Mouse (Mus musculus) stomach, embryonic 16.5 days (tissue): ENCODE measurements around the gene Olfr6. TPM values are rescaled to one million over a fixed set of nuclear protein-coding genes. Genes with fewer than 3 reads are reported as not detected.
"Not testable (repeated sequence)": the region's sequence is repeated elsewhere in the genome, so short reads cannot be mapped to it uniquely, and the experiment has no call there.

ENCODE experiments used
- ATAC-seq: fragments of 200-750 bp; cut with Nextera tagmentation; 2 replicates; pipeline ENCODE4 v1.8.0; 2017; ENCODE audit warnings: moderate number of reproducible peaks, moderate TSS enrichment; ENCODE audit not compliant: insufficient read depth, low FRiP score
- H3K27ac ChIP-seq: fragments of 300-500 bp; sonication (generic); 2 replicates; pipeline ENCODE4 v1.5.1; 2014; ENCODE audit warnings: low read length
- H3K27me3 ChIP-seq: fragments of 300-500 bp; sonication (generic); 2 replicates; pipeline ENCODE4 v1.6.1; 2014; ENCODE audit warnings: low read length, control low read depth, mixed read lengths; ENCODE audit not compliant: control insufficient read depth, insufficient read depth
- H3K36me3 ChIP-seq: fragments of 300-500 bp; sonication (generic); 2 replicates; pipeline ENCODE4 v1.6.1; 2014; ENCODE audit warnings: low read length; ENCODE audit not compliant: control insufficient read depth, insufficient read depth
- H3K4me1 ChIP-seq: fragments of 300-500 bp; sonication (generic); 2 replicates; pipeline ENCODE4 v1.6.1; 2014; ENCODE audit warnings: low read length, control low read depth, mixed read lengths; ENCODE audit not compliant: control insufficient read depth, insufficient read depth
- H3K4me2 ChIP-seq: fragments of 300-500 bp; sonication (generic); 2 replicates; pipeline ENCODE4 v1.6.1; 2014; ENCODE audit warnings: low read depth, low read length, mixed read lengths
- H3K4me3 ChIP-seq: fragments of 300-500 bp; sonication (generic); replicated peaks from 2 replicates; pipeline ENCODE4 v1.5.1; 2014; ENCODE audit warnings: mild to moderate bottlenecking, low read length
- H3K9ac ChIP-seq: fragments of 300-500 bp; sonication (generic); 2 replicates; pipeline ENCODE4 v1.6.1; 2014; ENCODE audit warnings: low read length
- H3K9me3 ChIP-seq: fragments of 300-500 bp; sonication (generic); replicated peaks from 2 replicates; pipeline ENCODE4 v1.6.1; 2016; ENCODE audit warnings: low read length, control low read depth; ENCODE audit not compliant: control insufficient read depth
- WGBS: fragments of 180-500 bp; shearing (Covaris S2); extraction: QIAGEN DNeasy Blood & Tissue Kit; methylation state at CpG from one replicate; pipeline ENCODE4 v1.1.7; 2014; 5-methylcytosine and 5-hydroxymethylcytosine counted together
- polyA plus RNA-seq: library from polyadenylated mRNA; unstranded; fragments of >200 nt; fragmentation: Nextera tagmentation; extraction: Ambion mirVana; gene quantifications from 2 replicates; pipeline ENCODE4 v1.2.1, GENCODE M21; 2015

Olfr6 gene
- not detected in 2 replicates for polyA plus RNA-seq

GRCm38 (mm10) chr7:106963837-106964236, at the start of gene Olfr6:
Gene Olfr6 (minus strand): TSS chr7:106963937.
- no peak for ATAC-seq
- Histone ChIP-seq H3K4me1 (no peaks in the 10 kb centered on the region), H3K9me3 (no peaks in the 10 kb centered on the region), H3K27ac (no peak within 1 kb of the TSS), H3K4me2 (no peak within 1 kb of the TSS), H3K4me3 (no peak within 1 kb of the TSS), H3K9ac (no peak within 1 kb of the TSS), H3K27me3 (no peaks in the 10 kb centered on the region), H3K36me3 (no peaks in the 10 kb centered on the region)
- WGBS, result 86% methylated on average over 1 of the region's 1 CpGs

- Histone ChIP-seq H3K4me3 (no peak within 1 kb of the TSS), H3K9ac (no peak within 1 kb of the TSS), H3K27ac (no peak within 1 kb of the TSS), H3K36me3 (no peaks in the 10 kb centered on the region), H3K4me2 (no peak within 1 kb of the TSS), H3K9me3 (no peaks in the 10 kb centered on the region), H3K27me3 (no peaks in the 10 kb centered on the region), H3K4me1 (no peaks in the 10 kb centered on the region)
- WGBS, result 46% methylated on average over 1 of the region's 1 CpGs
- no peak for ATAC-seq
These were observed 42.2 kb upstream of the Olfr6 start, which contains the start of gene Olfr2 for GRCm38 (mm10) chr7:107005972-107006371. Gene Olfr2 (minus strand): TSS chr7:107006072.

- WGBS, result 32% methylated on average over 3 of the region's 3 CpGs
- no peaks in the 10 kb centered on the region for H3K36me3 ChIP-seq
- H3K4me3 ChIP-seq, result no peak overlapping the region
- no peak overlapping the region for H3K9ac ChIP-seq
- H3K27me3 ChIP-seq, result no peaks in the 10 kb centered on the region
- no peaks in the 10 kb centered on the region for H3K4me1 ChIP-seq
- H3K9me3 ChIP-seq, result no peaks in the 10 kb centered on the region
- no peak overlapping the region for H3K27ac ChIP-seq
- ATAC-seq, result no peak
- H3K4me2 ChIP-seq, result no peak overlapping the region
These were observed 40.4 kb upstream of the Olfr6 start for GRCm38 (mm10) chr7:107004169-107004568.

GRCm38 (mm10) chr7:107000798-107001197, 37.1 kb upstream of the Olfr6 start:
- Histone ChIP-seq H3K27me3 (no peaks in the 10 kb centered on the region), H3K4me1 (no peaks in the 10 kb centered on the region), H3K27ac (no peak overlapping the region), H3K4me3 (no peak overlapping the region), H3K9ac (no peak overlapping the region), H3K9me3 (no peaks in the 10 kb centered on the region), H3K4me2 (no peak overlapping the region), H3K36me3 (no peaks in the 10 kb centered on the region)
- WGBS, result 86% methylated on average over 7 of the region's 7 CpGs
- no peak for ATAC-seq

GRCm38 (mm10) chr7:106985236-106985635, 21.5 kb upstream of the Olfr6 start:
- WGBS, result 87% methylated on average over 3 of the region's 3 CpGs
- no peak overlapping the region for H3K27ac ChIP-seq
- H3K9ac ChIP-seq, result no peak overlapping the region
- ATAC-seq, result no peak
- no peaks in the 10 kb centered on the region for H3K4me1 ChIP-seq
- H3K9me3 ChIP-seq, result no peaks in the 10 kb centered on the region
- H3K27me3 ChIP-seq, result no peaks in the 10 kb centered on the region
- H3K36me3 ChIP-seq, result no peaks in the 10 kb centered on the region
- H3K4me2 ChIP-seq, result no peak overlapping the region
- no peak overlapping the region for H3K4me3 ChIP-seq

- Histone ChIP-seq H3K9me3 (no peaks in the 10 kb centered on the region), H3K4me3 (no peak within 1 kb of the TSS), H3K27ac (no peak within 1 kb of the TSS), H3K9ac (no peak within 1 kb of the TSS), H3K4me1 (no peaks in the 10 kb centered on the region), H3K36me3 (no peaks in the 10 kb centered on the region), H3K4me2 (no peak within 1 kb of the TSS), H3K27me3 (no peaks in the 10 kb centered on the region)
- 73% methylated on average over 1 of the region's 1 CpGs for WGBS
- ATAC-seq, result no peak
These were observed 11.6 kb upstream of the Olfr6 start, which contains the start of gene Olfr711 for GRCm38 (mm10) chr7:106975353-106975752. Gene Olfr711 (minus strand): TSS chr7:106975453.

- not testable (repeated sequence) for H3K4me2 ChIP-seq, ATAC-seq, H3K9me3 ChIP-seq, H3K36me3 ChIP-seq, H3K4me1 ChIP-seq, H3K27ac ChIP-seq, H3K27me3 ChIP-seq, H3K9ac ChIP-seq, H3K4me3 ChIP-seq
These were observed 3.8 kb upstream of the Olfr6 start for GRCm38 (mm10) chr7:106967503-106967902.

- no peak within 1 kb of the TSS for H3K27ac ChIP-seq
- no peak within 1 kb of the TSS for H3K4me3 ChIP-seq
- 71% methylated on average over 3 of the region's 3 CpGs for WGBS
- no peaks in the 10 kb centered on the region for H3K4me1 ChIP-seq
- no peaks in the 10 kb centered on the region for H3K9me3 ChIP-seq
- H3K9ac ChIP-seq, result no peak within 1 kb of the TSS
- H3K27me3 ChIP-seq, result no peaks in the 10 kb centered on the region
- ATAC-seq, result no peak
- no peaks in the 10 kb centered on the region for H3K36me3 ChIP-seq
- no peak within 1 kb of the TSS for H3K4me2 ChIP-seq
These were observed 15.5 kb downstream of the Olfr6 start, which contains the start of gene Olfr710 for GRCm38 (mm10) chr7:106948212-106948611. Gene Olfr710 (minus strand): TSS chr7:106948312.

- ATAC-seq, result no peak
- no peak within 1 kb of the TSS for H3K4me2 ChIP-seq
- H3K27ac ChIP-seq, result no peak within 1 kb of the TSS
- no peaks in the 10 kb centered on the region for H3K36me3 ChIP-seq
- no peaks in the 10 kb centered on the region for H3K27me3 ChIP-seq
- H3K9ac ChIP-seq, result no peak within 1 kb of the TSS
- H3K4me3 ChIP-seq, result no peak within 1 kb of the TSS
- no peaks in the 10 kb centered on the region for H3K4me1 ChIP-seq
- H3K9me3 ChIP-seq, result no peaks in the 10 kb centered on the region
These were observed 31.6 kb downstream of the Olfr6 start, which contains the start of gene Olfr709-ps1 for GRCm38 (mm10) chr7:106932119-106932518. Gene Olfr709-ps1 (minus strand): TSS chr7:106932219.

- H3K4me3 ChIP-seq, H3K4me2 ChIP-seq, H3K4me1 ChIP-seq, H3K36me3 ChIP-seq, H3K27me3 ChIP-seq, H3K9ac ChIP-seq, ATAC-seq, H3K9me3 ChIP-seq, H3K27ac ChIP-seq: not testable (repeated sequence)
- 88% methylated on average over 2 of the region's 7 CpGs for WGBS
These were observed 42.8 kb downstream of the Olfr6 start for GRCm38 (mm10) chr7:106920961-106921360.
